8 mouse cellular contexts compared by ENCODE assay signal in genomic region chr4:134793213-134793956, GRCm38 (mm10). TPM values are rescaled to one million over a fixed set of nuclear protein-coding genes. Genes with fewer than 3 reads are reported as not detected.
DNase-seq lines count a peak whose midpoint lies in the region; ATAC-seq and TF ChIP-seq lines count a peak whose summit lies in the region.

No protein-coding gene starts in this region.

- H3K9ac ChIP-seq in hindbrain, embryonic 11.5 days (ENCODE audit: low read depth, low read length) = no peak overlapping the region
- H3K9ac ChIP-seq in hindbrain, embryonic 12.5 days = no peak overlapping the region
- no peak overlapping the region for H3K9ac ChIP-seq in ES-Bruce4 (ENCODE audit: low read depth, poor library complexity, severe bottlenecking)

- H3K4me2 ChIP-seq in hindbrain, embryonic 11.5 days (replicated peaks; ENCODE audit: low read depth, low read length) = no peak overlapping the region
- no peak overlapping the region for H3K4me2 ChIP-seq in hindbrain, embryonic 12.5 days (replicated peaks)

- no peaks in the 10 kb centered on the region for H3K36me3 ChIP-seq in hindbrain, embryonic 11.5 days (ENCODE audit: control insufficient read depth, insufficient read depth, low read length)
- H3K36me3 ChIP-seq in hindbrain, embryonic 12.5 days = no peaks in the 10 kb centered on the region
- H3K36me3 ChIP-seq in ES-Bruce4 (ENCODE audit: control insufficient read depth, insufficient read depth, low read length, poor library complexity, severe bottlenecking) = no peaks in the 10 kb centered on the region

- ATAC-seq in hindbrain, embryonic 11.5 days (ENCODE audit: low FRiP score) = no peak
- no peak for ATAC-seq in hindbrain, embryonic 12.5 days (ENCODE audit: low FRiP score)
- no peak for ATAC-seq in activated CD4-positive, CD25-positive, alpha-beta regulatory T cell, adult 4 months

- H3K4me1 ChIP-seq in hindbrain, embryonic 11.5 days (replicated peaks; ENCODE audit: control insufficient read depth, insufficient read depth, low read length) = no peaks in the 10 kb centered on the region; the same call in 1 of the 2 replicates
- H3K4me1 ChIP-seq in hindbrain, embryonic 12.5 days = peaks cover 4% of the 10 kb centered on the region; the same call in 1 of the 2 replicates
- H3K4me1 ChIP-seq in ES-Bruce4 (ENCODE audit: control insufficient read depth, insufficient read depth, low read length) = no peaks in the 10 kb centered on the region

- TF ChIP-seq POLR2A in ES-Bruce4 (IDR thresholded peaks at IDR 0.05; ENCODE audit: insufficient read depth, low read length) = no peak

- no peak overlapping the region for H3K4me3 ChIP-seq in hindbrain, embryonic 11.5 days (ENCODE audit: low read depth, low read length)
- no peak overlapping the region for H3K4me3 ChIP-seq in hindbrain, embryonic 12.5 days
- H3K4me3 ChIP-seq in ES-Bruce4 (ENCODE audit: low read depth, low read length) = no peak overlapping the region

- DNase-seq in hindbrain, embryonic 11.5 days (ENCODE audit: low spot score) = peak; percentile 79
- peak; percentile 82 for DNase-seq in 416B (ENCODE audit: low read depth)
- DNase-seq in c-Kit-positive CD71-positive TER-119-positive erythroid progenitor cells, embryonic 14.5 days (ENCODE audit: low spot score) = peak; percentile 71
- peak; percentile 90 for DNase-seq in induced T-regulatory cell, adult 2 months (ENCODE audit: low read depth)
- DNase-seq in naive thymus-derived CD4-positive, alpha-beta T cell, adult 2 months (ENCODE audit: low read depth) = peak; percentile 88

- TF ChIP-seq CTCF in ES-Bruce4 (IDR thresholded peaks at IDR 0.05; ENCODE audit: low read depth, low read length) = peak; percentile 12

- TF ChIP-seq EP300 in ES-Bruce4 (IDR thresholded peaks at IDR 0.05; ENCODE audit: insufficient read depth, low read depth, low read length) = no peak

- 50% methylated on average over 10 of the region's 10 CpGs for WGBS in hindbrain, embryonic 11.5 days
- WGBS in hindbrain, embryonic 12.5 days = 54% methylated on average over 10 of the region's 10 CpGs

- H3K27ac ChIP-seq in hindbrain, embryonic 11.5 days (ENCODE audit: low read depth, low read length) = no peak overlapping the region
- H3K27ac ChIP-seq in hindbrain, embryonic 12.5 days = no peak overlapping the region
- no peak overlapping the region for H3K27ac ChIP-seq in ES-Bruce4 (ENCODE audit: insufficient read depth, low read length)

- no peaks in the 10 kb centered on the region for H3K27me3 ChIP-seq in hindbrain, embryonic 11.5 days (ENCODE audit: control insufficient read depth, insufficient read depth, low read length)
- no peaks in the 10 kb centered on the region for H3K27me3 ChIP-seq in hindbrain, embryonic 12.5 days
- H3K27me3 ChIP-seq in ES-Bruce4 (ENCODE audit: control insufficient read depth, insufficient read depth, low read length, poor library complexity, severe bottlenecking) = no peaks in the 10 kb centered on the region

- no peaks in the 10 kb centered on the region for H3K9me3 ChIP-seq in hindbrain, embryonic 11.5 days (ENCODE audit: control insufficient read depth, low read length)
- no peaks in the 10 kb centered on the region for H3K9me3 ChIP-seq in hindbrain, embryonic 12.5 days (replicated peaks)
- no peaks in the 10 kb centered on the region for H3K9me3 ChIP-seq in ES-Bruce4 (replicated peaks; ENCODE audit: control insufficient read depth, insufficient read depth, low read length, poor library complexity, severe bottlenecking)

RNA-seq across cellular contexts. Expression of gene Ldlrap1, which starts 25.6 kb away (rescaled TPM):
- 4.3 and 5.6 TPM in 2 replicates for polyA plus RNA-seq in hindbrain, embryonic 11.5 days (2014; fragmentation: Nextera tagmentation; extraction: Ambion mirVana)
- 7.8 and 10.4 TPM in 2 replicates for polyA plus RNA-seq in hindbrain, embryonic 12.5 days (2016; fragmentation: Nextera tagmentation; extraction: Ambion mirVana)
- polyA plus RNA-seq in ES-Bruce4 (2011; ENCODE audit: insufficient read depth, insufficient read length, low read depth, missing spikeins) = 16.8 and 18.9 TPM in 2 replicates
- 10 to 100 TPM; 21.3 to 25.2 TPM for polyA plus RNA-seq in activated CD4-positive, CD25-positive, alpha-beta regulatory T cell, adult 4 months (2017; shearing (Covaris generic))

RNA-seq across cellular contexts. Expression of gene Maco1, which starts 59.8 kb away (rescaled TPM):
- 59.0 and 73.1 TPM in 2 replicates for polyA plus RNA-seq in hindbrain, embryonic 11.5 days (2014; fragmentation: Nextera tagmentation; extraction: Ambion mirVana)
- 89.8 and 97.9 TPM in 2 replicates for polyA plus RNA-seq in hindbrain, embryonic 12.5 days (2016; fragmentation: Nextera tagmentation; extraction: Ambion mirVana)
- polyA plus RNA-seq in ES-Bruce4 (2011; ENCODE audit: insufficient read depth, insufficient read length, low read depth, missing spikeins) = 50.0 and 53.2 TPM in 2 replicates
- polyA plus RNA-seq in activated CD4-positive, CD25-positive, alpha-beta regulatory T cell, adult 4 months (2017; shearing (Covaris generic)) = 1 to 10 TPM; 3.0 to 5.0 TPM
